Mouse (Mus musculus): ENCODE measurements around the gene Mettl9.

DNA sequence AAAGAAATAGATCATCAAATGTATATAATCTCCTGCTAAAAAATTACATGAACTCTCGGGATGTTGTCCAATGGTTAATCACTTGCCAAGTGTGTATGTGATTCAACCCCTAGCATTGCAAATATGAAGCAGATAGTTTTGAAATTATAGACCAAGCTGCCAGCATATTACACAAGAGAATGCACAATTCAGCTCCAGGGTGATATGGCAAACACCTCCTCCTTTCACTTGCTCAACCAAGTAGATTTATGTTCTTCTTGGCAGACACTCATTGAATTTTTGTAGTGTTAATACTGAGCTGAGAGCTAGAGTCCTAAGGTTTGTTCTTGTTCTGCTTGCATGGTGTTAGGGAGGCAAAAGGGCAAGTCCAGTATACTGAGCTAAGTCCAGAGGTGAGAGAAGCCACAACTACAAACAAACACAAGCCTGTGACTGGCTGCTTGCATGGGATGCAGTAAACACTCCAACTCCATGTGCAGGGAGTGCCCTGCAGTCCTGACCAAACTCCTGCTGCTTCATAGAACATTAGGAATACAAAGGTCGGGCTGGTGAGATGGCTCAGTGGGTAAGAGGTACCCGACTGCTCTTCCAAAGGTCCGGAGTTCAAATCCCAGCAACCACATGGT, 30.3 kb upstream of the Mettl9 start:
- TF ChIP-seq CTCF (IDR thresholded peaks at IDR 0.05) (no peak), POLR2A (IDR thresholded peaks at IDR 0.05; ENCODE audit: insufficient read depth, low read depth, low read length) (no peak), EP300 (IDR thresholded peaks at IDR 0.05; ENCODE audit: insufficient read depth, low read depth, low read length) (no peak)
